Mouse (Mus musculus) layer of hippocampus, adult 11-12 months (tissue): ENCODE measurements around the gene Muc5ac.

ENCODE experiments used
- DNase-seq: peaks from one replicate; pipeline ENCODE4 v3.0.0; 2022; ENCODE audit warnings: low spot score

The Muc5ac gene

GRCm38 (mm10) chr7:141835941-141836340 lies 47.2 kb downstream of the Muc5ac start:
- DNase-seq = no peak

- DNase-seq = no peak
Measured at GRCm38 (mm10) chr7:141836423-141836822, 47.7 kb downstream of the Muc5ac start.

GRCm38 (mm10) chr7:141838779-141839178 lies 50.0 kb downstream of the Muc5ac start, which contains the start of gene Muc5b:
Muc5b (plus strand) TSS chr7:141839070.
- DNase-seq = no peak

- no peak for DNase-seq
Measured at GRCm38 (mm10) chr7:141840354-141840753, 51.6 kb downstream of the Muc5ac start.

GRCm38 (mm10) chr7:141861046-141861445 lies 72.3 kb downstream of the Muc5ac start:
- DNase-seq = no peak
